Mouse (Mus musculus): Measurements from ENCODE around the gene Gm5965. TPM values are rescaled to one million over a fixed set of nuclear protein-coding genes. Genes with fewer than 3 reads are reported as not detected.
"Not testable (repeated sequence)": the region's sequence is repeated elsewhere in the genome, so short reads cannot be mapped to it uniquely, and the experiment has no call there.

Gm5965 gene
- polyA plus RNA-seq (2015; fragmentation: Nextera tagmentation; extraction: Ambion mirVana): not detected in 2 replicates

DNA sequence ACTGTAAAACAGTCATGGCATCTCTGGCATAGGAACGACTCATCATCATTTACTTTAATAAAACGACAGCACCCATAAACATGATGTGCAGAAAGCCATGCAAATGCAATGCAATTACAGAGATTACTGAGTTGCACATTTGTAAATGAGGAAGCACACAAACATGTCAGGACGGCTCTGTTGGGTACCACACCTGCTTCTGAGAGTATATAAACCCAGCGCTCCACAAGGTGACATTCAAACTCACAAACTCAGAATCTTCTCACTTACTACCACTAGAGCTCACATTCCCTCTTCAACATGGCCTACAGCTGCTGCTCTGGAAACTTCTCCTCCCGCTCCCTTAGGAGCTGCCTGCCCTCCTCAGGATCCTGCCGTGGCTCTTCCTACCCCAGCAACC, at the start of gene Gm5965:
TSS of gene Gm5965 (plus strand) at position 301 of the 400 bp plus-strand sequence.
- Histone ChIP-seq H3K36me3 (no peaks in the 10 kb centered on the region), H3K27ac (replicated peaks) (no peak within 1 kb of the TSS), H3K9ac (replicated peaks) (no peak within 1 kb of the TSS), H3K4me2 (replicated peaks) (no peak within 1 kb of the TSS), H3K4me3 (no peak within 1 kb of the TSS), H3K27me3 (no peaks in the 10 kb centered on the region), H3K9me3 (no peaks in the 10 kb centered on the region), H3K4me1 (no peaks in the 10 kb centered on the region)
- 93% methylated on average over 6 of the region's 6 CpGs for WGBS
- ATAC-seq (replicated peaks): no peak

DNA sequence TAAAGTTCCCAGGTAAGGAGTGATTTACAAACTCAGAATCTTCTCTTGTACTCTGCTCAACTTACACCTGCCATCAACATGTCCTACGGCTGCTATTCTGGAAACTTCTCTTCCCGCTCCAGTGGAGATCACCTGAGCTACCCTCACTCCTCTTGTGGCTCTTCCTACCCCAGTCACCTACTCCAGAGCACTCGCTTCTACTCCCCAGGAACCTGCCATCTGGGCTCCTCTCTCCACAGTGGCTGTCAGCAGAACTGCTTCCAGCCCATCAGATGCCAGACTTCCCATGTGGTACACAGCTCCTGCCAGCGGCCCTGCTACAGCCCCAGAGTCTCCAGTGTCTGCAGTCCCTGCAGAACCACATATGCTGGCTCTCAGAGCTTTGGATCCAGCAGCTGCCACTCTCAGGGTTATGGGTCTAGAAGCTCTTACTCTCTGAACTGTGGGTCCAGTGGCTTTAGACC, 48.9 kb upstream of the Gm5965 start, which contains the start of gene Krtap13-1:
TSS of gene Krtap13-1 (plus strand) at position 51 of the 464 bp plus-strand sequence.
- Histone ChIP-seq H3K4me3 (no peak within 1 kb of the TSS), H3K9me3 (no peaks in the 10 kb centered on the region), H3K27ac (replicated peaks) (no peak within 1 kb of the TSS), H3K4me1 (no peaks in the 10 kb centered on the region), H3K36me3 (no peaks in the 10 kb centered on the region), H3K4me2 (replicated peaks) (no peak within 1 kb of the TSS), H3K27me3 (no peaks in the 10 kb centered on the region), H3K9ac (replicated peaks) (no peak within 1 kb of the TSS)
- 76% methylated on average over 4 of the region's 4 CpGs for WGBS
- ATAC-seq (replicated peaks): peak; percentile 63

GRCm38 (mm10) chr16:88735391-88735790, 42.3 kb upstream of the Gm5965 start:
- no peak overlapping the region for H3K4me3 ChIP-seq
- H3K27me3 ChIP-seq: no peaks in the 10 kb centered on the region
- ATAC-seq (replicated peaks): no peak
- no peak overlapping the region for H3K4me2 ChIP-seq (replicated peaks)
- no peaks in the 10 kb centered on the region for H3K9me3 ChIP-seq
- H3K9ac ChIP-seq (replicated peaks): no peak overlapping the region
- H3K27ac ChIP-seq (replicated peaks): no peak overlapping the region
- H3K36me3 ChIP-seq: no peaks in the 10 kb centered on the region
- WGBS: 51% methylated on average over 2 of the region's 2 CpGs
- H3K4me1 ChIP-seq: no peaks in the 10 kb centered on the region

- Histone ChIP-seq H3K27me3 (no peaks in the 10 kb centered on the region), H3K27ac (replicated peaks) (no peak overlapping the region), H3K4me3 (no peak overlapping the region), H3K4me1 (no peaks in the 10 kb centered on the region), H3K9ac (replicated peaks) (no peak overlapping the region), H3K9me3 (no peaks in the 10 kb centered on the region), H3K4me2 (replicated peaks) (no peak overlapping the region), H3K36me3 (no peaks in the 10 kb centered on the region)
- 85% methylated on average over 4 of the region's 4 CpGs for WGBS
- ATAC-seq (replicated peaks): no peak
These were observed 32.9 kb upstream of the Gm5965 start for GRCm38 (mm10) chr16:88744750-88745340.

- ATAC-seq (replicated peaks): peak; percentile 57
- no peaks in the 10 kb centered on the region for H3K36me3 ChIP-seq
- H3K9me3 ChIP-seq: no peaks in the 10 kb centered on the region
- 54% methylated on average over 4 of the region's 4 CpGs for WGBS
- H3K4me2 ChIP-seq (replicated peaks): no peak overlapping the region
- no peaks in the 10 kb centered on the region for H3K4me1 ChIP-seq
- no peak overlapping the region for H3K9ac ChIP-seq (replicated peaks)
- H3K4me3 ChIP-seq: no peak overlapping the region
- H3K27me3 ChIP-seq: no peaks in the 10 kb centered on the region
- no peak overlapping the region for H3K27ac ChIP-seq (replicated peaks)
These were observed 29.8 kb upstream of the Gm5965 start for GRCm38 (mm10) chr16:88747943-88748342.

GRCm38 (mm10) chr16:88751535-88751934, 26.2 kb upstream of the Gm5965 start, which contains the start of gene Krtap13:
Gene Krtap13, minus strand, starts transcription at chr16:88751635.
- 92% methylated on average over 3 of the region's 3 CpGs for WGBS

GRCm38 (mm10) chr16:88758547-88758946, 19.1 kb upstream of the Gm5965 start, which contains the start of gene 2310034C09Rik:
Gene 2310034C09Rik, plus strand, starts transcription at chr16:88758847.
- not testable (repeated sequence) for H3K4me1 ChIP-seq; ATAC-seq (replicated peaks)
- 94% methylated on average over 3 of the region's 3 CpGs for WGBS

More at GRCm38 (mm10) chr16:88751535-88751934, 26.2 kb upstream of the Gm5965 start, which contains the start of gene Krtap13:
- H3K36me3 ChIP-seq; H3K9ac ChIP-seq (replicated peaks); H3K27me3 ChIP-seq; H3K27ac ChIP-seq (replicated peaks); H3K9me3 ChIP-seq; ATAC-seq (replicated peaks); H3K4me3 ChIP-seq; H3K4me2 ChIP-seq (replicated peaks); H3K4me1 ChIP-seq: not testable (repeated sequence)

GRCm38 (mm10) chr16:88774106-88774505, 3.6 kb upstream of the Gm5965 start, which contains the start of gene 2310057N15Rik:
Gene 2310057N15Rik, minus strand, starts transcription at chr16:88774206.
- no peak for ATAC-seq (replicated peaks)

More at GRCm38 (mm10) chr16:88758547-88758946, 19.1 kb upstream of the Gm5965 start, which contains the start of gene 2310034C09Rik:
- H3K4me3 ChIP-seq; H3K36me3 ChIP-seq; H3K9ac ChIP-seq (replicated peaks); H3K27me3 ChIP-seq; H3K4me2 ChIP-seq (replicated peaks); H3K9me3 ChIP-seq; H3K27ac ChIP-seq (replicated peaks): not testable (repeated sequence)

GRCm38 (mm10) chr16:88786786-88787185, 9.1 kb downstream of the Gm5965 start:
- H3K9me3 ChIP-seq: no peaks in the 10 kb centered on the region
- ATAC-seq (replicated peaks): no peak
- H3K9ac ChIP-seq (replicated peaks): no peak overlapping the region
- H3K27ac ChIP-seq (replicated peaks): no peak overlapping the region
- H3K4me2 ChIP-seq (replicated peaks): no peak overlapping the region
- WGBS: 75% methylated on average over 2 of the region's 2 CpGs
- H3K4me1 ChIP-seq: no peaks in the 10 kb centered on the region
- H3K27me3 ChIP-seq: no peaks in the 10 kb centered on the region
- no peak overlapping the region for H3K4me3 ChIP-seq
- no peaks in the 10 kb centered on the region for H3K36me3 ChIP-seq

More at GRCm38 (mm10) chr16:88774106-88774505, 3.6 kb upstream of the Gm5965 start, which contains the start of gene 2310057N15Rik:
- Histone ChIP-seq H3K4me2 (replicated peaks) (no peak within 1 kb of the TSS), H3K9ac (replicated peaks) (no peak within 1 kb of the TSS), H3K36me3 (no peaks in the 10 kb centered on the region), H3K27me3 (no peaks in the 10 kb centered on the region), H3K27ac (replicated peaks) (no peak within 1 kb of the TSS), H3K4me3 (no peak within 1 kb of the TSS), H3K9me3 (no peaks in the 10 kb centered on the region), H3K4me1 (no peaks in the 10 kb centered on the region)
- WGBS: 82% methylated on average over 2 of the region's 2 CpGs

- H3K27me3 ChIP-seq: no peaks in the 10 kb centered on the region
- WGBS: 70% methylated on average over 2 of the region's 2 CpGs
These were observed 34.1 kb downstream of the Gm5965 start, which contains the start of gene Gm20741 for GRCm38 (mm10) chr16:88811827-88812226. Gene Gm20741, minus strand, starts transcription at chr16:88812220.

DNA sequence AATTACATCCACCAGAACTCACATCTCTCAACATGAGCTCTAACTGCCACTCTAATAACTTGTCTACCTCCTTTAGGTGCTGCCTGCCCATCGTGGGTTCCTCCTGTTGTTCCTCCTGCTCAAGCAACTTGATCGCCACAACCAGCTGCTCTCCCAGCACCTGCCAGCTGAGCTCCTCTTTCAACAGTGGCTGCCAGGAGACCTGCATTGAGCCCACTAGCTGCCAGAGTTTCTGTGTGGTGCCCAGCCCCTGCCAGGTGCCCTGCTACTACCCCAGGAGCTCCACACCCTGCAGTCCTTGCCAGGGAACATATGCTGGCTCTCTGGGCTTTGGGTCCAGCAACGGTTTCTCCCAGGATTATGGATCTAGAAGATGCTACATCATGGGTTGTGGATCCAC, 42.4 kb downstream of the Gm5965 start, which contains the start of gene Krtap15:
TSS of gene Krtap15 (plus strand) at position 150 of the 400 bp plus-strand sequence.
- Histone ChIP-seq H3K4me2 (replicated peaks) (no peak within 1 kb of the TSS), H3K27me3 (no peaks in the 10 kb centered on the region), H3K36me3 (no peaks in the 10 kb centered on the region), H3K27ac (replicated peaks) (no peak within 1 kb of the TSS), H3K4me3 (no peak within 1 kb of the TSS), H3K4me1 (no peaks in the 10 kb centered on the region), H3K9me3 (no peaks in the 10 kb centered on the region), H3K9ac (replicated peaks) (no peak within 1 kb of the TSS)
- no peak for ATAC-seq (replicated peaks)
- 81% methylated on average over 3 of the region's 3 CpGs for WGBS

More at GRCm38 (mm10) chr16:88811827-88812226, 34.1 kb downstream of the Gm5965 start, which contains the start of gene Gm20741:
- H3K4me3 ChIP-seq: no peak within 1 kb of the TSS
- no peaks in the 10 kb centered on the region for H3K4me1 ChIP-seq
- H3K4me2 ChIP-seq (replicated peaks): no peak within 1 kb of the TSS
- H3K27ac ChIP-seq (replicated peaks): no peak within 1 kb of the TSS
- no peak for ATAC-seq (replicated peaks)
- H3K36me3 ChIP-seq: no peaks in the 10 kb centered on the region
- no peak within 1 kb of the TSS for H3K9ac ChIP-seq (replicated peaks)
- H3K9me3 ChIP-seq: no peaks in the 10 kb centered on the region

- Histone ChIP-seq H3K9me3 (no peaks in the 10 kb centered on the region), H3K4me2 (replicated peaks) (no peak overlapping the region), H3K27ac (replicated peaks) (no peak overlapping the region), H3K4me1 (no peaks in the 10 kb centered on the region), H3K27me3 (no peaks in the 10 kb centered on the region), H3K9ac (replicated peaks) (no peak overlapping the region), H3K36me3 (no peaks in the 10 kb centered on the region), H3K4me3 (no peak overlapping the region)
- ATAC-seq (replicated peaks): no peak
- 75% methylated on average over 3 of the region's 3 CpGs for WGBS
These were observed 46.0 kb downstream of the Gm5965 start for GRCm38 (mm10) chr16:88823736-88824135.

Measured in forebrain, embryonic 15.5 days (tissue).